ENCODE assay signal across 27 mouse cellular contexts in genomic region chr19:45549948-45550347, GRCm38 (mm10). TPM values are rescaled to one million over a fixed set of nuclear protein-coding genes. Genes with fewer than 3 reads are reported as not detected.
A peak's percentile ranks its signal among the peaks of the same experiment; 100 is the strongest.
DNase-seq lines count a peak whose midpoint lies in the region; ATAC-seq and TF ChIP-seq lines count a peak whose summit lies in the region.
"Had no signal": no experiment of that assay in that cellular context is flagged by ENCODE, and none has a peak within 500 bp of the region (broad histone marks: within the 10 kb centered on the region; RNA-seq: fewer than 3 reads in every experiment).

No protein-coding gene starts in this region.

- H3K36me3 ChIP-seq in liver, embryonic 11.5 days (ENCODE audit: control insufficient read depth, insufficient read depth, low read length): peaks cover 10% of the 10 kb centered on the region
- peaks cover 28% of the 10 kb centered on the region for H3K36me3 ChIP-seq in neural tube, embryonic 12.5 days
- H3K36me3 ChIP-seq: forebrain, embryonic 15.5 days; hindbrain, embryonic 15.5 days had no signal

- peaks cover 12% of the 10 kb centered on the region for H3K27me3 ChIP-seq in liver, embryonic 11.5 days (replicated peaks; ENCODE audit: control insufficient read depth, insufficient read depth, low read length)
- H3K27me3 ChIP-seq in neural tube, embryonic 12.5 days (replicated peaks): peaks cover 41% of the 10 kb centered on the region

- peaks cover 32% of the 10 kb centered on the region for H3K4me1 ChIP-seq in liver, embryonic 11.5 days (replicated peaks; ENCODE audit: control insufficient read depth, insufficient read depth, low read length)
- peaks cover 23% of the 10 kb centered on the region for H3K4me1 ChIP-seq in neural tube, embryonic 12.5 days

- WGBS in liver, embryonic 11.5 days: 69% methylated on average over 4 of the region's 4 CpGs
- 88% methylated on average over 4 of the region's 4 CpGs for WGBS in neural tube, embryonic 12.5 days

- H3K9me3 ChIP-seq in liver, embryonic 11.5 days (ENCODE audit: control insufficient read depth, low read length): no peaks in the 10 kb centered on the region
- H3K9me3 ChIP-seq in neural tube, embryonic 12.5 days: no peaks in the 10 kb centered on the region
- H3K9me3 ChIP-seq: embryonic facial prominence, embryonic 13.5 days; forebrain, embryonic 10.5 days; forebrain, embryonic 15.5 days; heart, embryonic 15.5 days; hindbrain, embryonic 15.5 days; limb, embryonic 15.5 days; megakaryocyte, embryonic 14.5 days; midbrain, embryonic 12.5 days had no signal

- ATAC-seq in liver, embryonic 11.5 days (replicated peaks; ENCODE audit: low FRiP score): no peak
- no peak for ATAC-seq in neural tube, embryonic 12.5 days (ENCODE audit: low FRiP score, low read depth)
- ATAC-seq: activated CD4-positive, CD25-positive, alpha-beta regulatory T cell, adult 4 months; forebrain, embryonic 15.5 days; inflammation-experienced regulatory T-cells, adult 6 months had no signal

- DNase-seq in gastrocnemius, adult 2 months: peak; percentile 16
- no peak for DNase-seq in gastrocnemius, postnatal 10 days
- no peak for DNase-seq in liver, embryonic 11.5 days (ENCODE audit: low spot score)
- no peak for DNase-seq in liver
- peak; percentile 57 for DNase-seq in adipocyte (ENCODE audit: low spot score)
- DNase-seq in cerebellum, postnatal 10 days: no peak
- DNase-seq in left cerebral cortex, adult 18-20 months (ENCODE audit: low spot score in 2 of 2): no peak
- DNase-seq: adrenal gland, postnatal 10 days; cerebellum, adult 11 months; cerebellum, adult 9-11 months; kidney, adult 11 months; kidney, postnatal 36 days; left cerebral cortex, postnatal 4 days; lung, embryonic 14.5 days; thymus, adult 2 months; thymus, postnatal 36 days had no signal

- no peak overlapping the region for H3K4me2 ChIP-seq in liver, embryonic 11.5 days
- H3K4me2 ChIP-seq in neural tube, embryonic 12.5 days (replicated peaks): 0 out of 2 replicates have a peak overlapping the region, but pooled peaks have one; percentile 20
- H3K4me2 ChIP-seq: embryonic facial prominence, embryonic 13.5 days; forebrain, embryonic 15.5 days; heart, embryonic 15.5 days; limb, embryonic 15.5 days; lung, embryonic 14.5 days; midbrain, embryonic 12.5 days had no signal

- intact Hi-C loops in gastrocnemius, adult 2 months (cut with DNase I): no loop called here

- no peak overlapping the region for H3K4me3 ChIP-seq in gastrocnemius, adult 2 months
- H3K4me3 ChIP-seq in liver, embryonic 11.5 days (ENCODE audit: low read depth, low read length): no peak overlapping the region
- H3K4me3 ChIP-seq in neural tube, embryonic 12.5 days: no peak overlapping the region
- H3K4me3 ChIP-seq: embryonic facial prominence, embryonic 13.5 days; forebrain, embryonic 10.5 days; forebrain, embryonic 15.5 days; heart, embryonic 15.5 days; hindbrain, embryonic 15.5 days; limb, embryonic 15.5 days; megakaryocyte, embryonic 14.5 days; midbrain, embryonic 12.5 days had no signal

- H3K9ac ChIP-seq in liver, embryonic 11.5 days (ENCODE audit: low read depth, low read length): peak overlapping the region; percentile 32; the same call in 1 of the 2 replicates
- H3K9ac ChIP-seq in neural tube, embryonic 12.5 days: no peak overlapping the region
- H3K9ac ChIP-seq: embryonic facial prominence, embryonic 13.5 days; forebrain, embryonic 15.5 days; heart, embryonic 15.5 days; hindbrain, embryonic 15.5 days; limb, embryonic 15.5 days; lung, embryonic 14.5 days; midbrain, embryonic 12.5 days had no signal

- no peak for TF ChIP-seq CTCF in gastrocnemius, adult 2 months (IDR thresholded peaks at IDR 0.05)

- no peak overlapping the region for H3K27ac ChIP-seq in gastrocnemius, adult 2 months
- H3K27ac ChIP-seq in liver, embryonic 11.5 days (ENCODE audit: low read depth, low read length): no peak overlapping the region; the same call in none of the 2 replicates
- H3K27ac ChIP-seq in neural tube, embryonic 12.5 days: no peak overlapping the region
- H3K27ac ChIP-seq: embryonic facial prominence, embryonic 13.5 days; forebrain, embryonic 15.5 days; heart, embryonic 15.5 days; hindbrain, embryonic 15.5 days; limb, embryonic 15.5 days; midbrain, embryonic 12.5 days had no signal

RNA-seq across cellular contexts. Expression of gene Poll, which starts 10.4 kb away (rescaled TPM):
- 10 to 100 TPM; 13.5 to 16.0 TPM for total RNA-seq in gastrocnemius, adult 2 months (2021)
- 10 to 100 TPM in 1 of 2 experiments, 1 to 10 TPM in 1; 8.5 to 10.4 TPM for total RNA-seq in gastrocnemius, postnatal 10 days (2021)
- 15.2 TPM in 2 replicates for polyA plus RNA-seq in liver, embryonic 11.5 days (2014; fragmentation: Nextera tagmentation; extraction: Ambion mirVana)
- 15.3 and 16.3 TPM in 2 replicates for polyA plus RNA-seq in neural tube, embryonic 12.5 days (2016; fragmentation: Nextera tagmentation; extraction: Ambion mirVana)
- 1 to 10 TPM; 9.4 to 9.6 TPM for total RNA-seq in left cerebral cortex, adult 18-20 months (2021)

RNA-seq across cellular contexts. Expression of gene Gm17018, which starts 10.5 kb away (rescaled TPM):
- total RNA-seq in gastrocnemius, adult 2 months (2021): 10 to 100 TPM; 19.5 to 19.6 TPM
- total RNA-seq in gastrocnemius, postnatal 10 days (2021): 10 to 100 TPM; 12.4 to 13.8 TPM
- 34.7 and 36.8 TPM in 2 replicates for polyA plus RNA-seq in liver, embryonic 11.5 days (2014; fragmentation: Nextera tagmentation; extraction: Ambion mirVana)
- polyA plus RNA-seq in neural tube, embryonic 12.5 days (2016; fragmentation: Nextera tagmentation; extraction: Ambion mirVana): 52.7 and 54.5 TPM in 2 replicates
- total RNA-seq in left cerebral cortex, adult 18-20 months (2021): 10 to 100 TPM; 69.3 to 74.5 TPM

Comparison
In these comparisons a context has a peak if more than half of its experiments do, and no peak if none do; other contexts are left out.
1. DNase-seq: peak in gastrocnemius, adult 2 months (single experiment) and adipocyte (single experiment); none in gastrocnemius, postnatal 10 days (single experiment), liver, embryonic 11.5 days (single experiment), liver (single experiment), cerebellum, postnatal 10 days (0 of 2) and left cerebral cortex, adult 18-20 months (0 of 2).